Mouse (Mus musculus) G1E (cell line): ENCODE data around the gene Myh13. TPM values are rescaled to one million over a fixed set of nuclear protein-coding genes. Genes with fewer than 3 reads are reported as not detected.

Experiments
- ATAC-seq: 2 replicates; pipeline ENCODE4 v1.8.0; 2016; ENCODE audit warnings: mild to moderate bottlenecking; ENCODE audit not compliant: insufficient number of reproducible peaks, poor library complexity, low FRiP score, severe bottlenecking; ENCODE audit errors: extremely low read depth
- DNase-seq: peaks from one replicate; pipeline ENCODE4 v3.0.0; 2012; ENCODE audit warnings: low spot score
- H3K27me3 ChIP-seq: 2 replicates; pipeline ENCODE4 v1.6.1; 2012; ENCODE audit warnings: mild to moderate bottlenecking, low read length, inconsistent platforms; ENCODE audit not compliant: insufficient read depth
- H3K36me3 ChIP-seq: replicated peaks from 2 replicates; pipeline ENCODE3; 2012; ENCODE audit warnings: mild to moderate bottlenecking, inconsistent platforms
- H3K4me1 ChIP-seq: 2 replicates; pipeline ENCODE4 v1.6.1; 2012; ENCODE audit warnings: low read depth, low read length, inconsistent platforms, mixed read lengths; ENCODE audit not compliant: insufficient read depth
- H3K4me3 ChIP-seq: 2 replicates; pipeline ENCODE4 v1.5.1; 2012; ENCODE audit warnings: low read depth, mild to moderate bottlenecking, inconsistent platforms, low read length, moderate library complexity, mixed read lengths
- H3K9me3 ChIP-seq: replicated peaks from 2 replicates; pipeline ENCODE4 v1.6.1; 2012; ENCODE audit warnings: inconsistent platforms
- CTCF ChIP-seq: IDR thresholded peaks from 2 replicates; pipeline ENCODE4 v1.5.1; 2012; ENCODE audit warnings: low read depth, low read length, inconsistent platforms, mixed read lengths
- GATA1 ChIP-seq: IDR thresholded peaks from 2 replicates; pipeline ENCODE4 v1.6.1; 2012; ENCODE audit warnings: borderline replicate concordance, low read length, inconsistent platforms, mixed read lengths
- GATA2 ChIP-seq: IDR thresholded peaks from 2 replicates; pipeline ENCODE4 v1.6.1; 2012; ENCODE audit warnings: low read depth, low read length, inconsistent platforms, borderline replicate concordance
- POLR2AphosphoS5 ChIP-seq: IDR thresholded peaks from 2 replicates; pipeline ENCODE4 v1.6.1; 2012; ENCODE audit warnings: low read depth, low read length, inconsistent platforms; ENCODE audit not compliant: insufficient replicate concordance
- TAL1 ChIP-seq: conservative IDR thresholded peaks from 2 replicates; pipeline ENCODE4 v1.6.1; 2012; ENCODE audit warnings: low read depth, low read length, inconsistent platforms, mixed read lengths
- polyA plus RNA-seq: library from polyadenylated mRNA; stranded (reverse); fragments of >175 nt; gene quantifications from 2 replicates; pipeline ENCODE4 v1.2.3, GENCODE M21; 2012
- total RNA-seq, 2 experiments: library from RNA; stranded (forward) in 1 of 2; stranded (reverse) in 1 of 2; fragments of 200-1000 nt in 1 of 2; fragments of >200 nt in 1 of 2; fragmentation: Nextera tagmentation in 1 of 2; gene quantifications; 2 replicates each; pipeline ENCODE4 v1.2.3; 2014 to 2017

Gene Myh13
- total and polyA plus RNA-seq, 3 experiments: 0.05 TPM; not detected in 2

- DNase-seq: no peak
- no peaks in the 10 kb centered on the region for H3K4me1 ChIP-seq
- no peaks in the 10 kb centered on the region for H3K27me3 ChIP-seq
- H3K36me3 ChIP-seq: no peaks in the 10 kb centered on the region
- H3K4me3 ChIP-seq: peak overlapping the region; percentile 37; the same call in 1 of the 2 replicates
- ATAC-seq: no peak
- TF ChIP-seq GATA1 (no peak), POLR2AphosphoS5 (no peak), CTCF (no peak), GATA2 (no peak), TAL1 (no peak)
- H3K9me3 ChIP-seq: peaks cover 67% of the 10 kb centered on the region
Measured at GRCm38 (mm10) chr11:67364551-67364950, 43.1 kb downstream of the Myh13 start.

- Histone ChIP-seq H3K4me1 (no peaks in the 10 kb centered on the region), H3K9me3 (peaks cover 68% of the 10 kb centered on the region), H3K4me3 (peak overlapping the region; percentile 37; the same call in 1 of the 2 replicates), H3K36me3 (no peaks in the 10 kb centered on the region), H3K27me3 (no peaks in the 10 kb centered on the region)
- DNase-seq (no peak), ATAC-seq (no peak)
- TF ChIP-seq TAL1 (no peak), GATA1 (no peak), CTCF (no peak), GATA2 (no peak), POLR2AphosphoS5 (no peak)
Measured at GRCm38 (mm10) chr11:67364986-67365721, 43.7 kb downstream of the Myh13 start.

GRCm38 (mm10) chr11:67366936-67367335 is 45.5 kb downstream of the Myh13 start:
- no peak for TF ChIP-seq CTCF
- no peak for TF ChIP-seq POLR2AphosphoS5
- no peak for TF ChIP-seq GATA1
- no peak for TF ChIP-seq TAL1
- TF ChIP-seq GATA2: no peak
- no peaks in the 10 kb centered on the region for H3K4me1 ChIP-seq
- H3K36me3 ChIP-seq: no peaks in the 10 kb centered on the region
- no peaks in the 10 kb centered on the region for H3K27me3 ChIP-seq
- DNase-seq (no peak), ATAC-seq (no peak)
- H3K9me3 ChIP-seq: peaks cover 68% of the 10 kb centered on the region
- H3K4me3 ChIP-seq: no peak overlapping the region

- no peak for TF ChIP-seq GATA1
- no peak for TF ChIP-seq CTCF
- TF ChIP-seq POLR2AphosphoS5: no peak
- TF ChIP-seq GATA2: no peak
- TF ChIP-seq TAL1: no peak
- Histone ChIP-seq H3K9me3 (peaks cover 70% of the 10 kb centered on the region), H3K4me3 (no peak overlapping the region), H3K4me1 (no peaks in the 10 kb centered on the region), H3K27me3 (no peaks in the 10 kb centered on the region), H3K36me3 (no peaks in the 10 kb centered on the region)
- DNase-seq (no peak), ATAC-seq (no peak; the same call in 1 of the 2 replicates)
Measured at GRCm38 (mm10) chr11:67373333-67373732, 51.9 kb downstream of the Myh13 start.

- Histone ChIP-seq H3K27me3 (no peaks in the 10 kb centered on the region), H3K36me3 (no peaks in the 10 kb centered on the region), H3K9me3 (peaks cover 65% of the 10 kb centered on the region), H3K4me3 (no peak overlapping the region), H3K4me1 (no peaks in the 10 kb centered on the region)
- ATAC-seq (no peak), DNase-seq (no peak)
- TF ChIP-seq GATA2 (no peak), GATA1 (no peak), POLR2AphosphoS5 (no peak), TAL1 (no peak), CTCF (no peak)
Measured at GRCm38 (mm10) chr11:67376308-67376707, 54.9 kb downstream of the Myh13 start.

GRCm38 (mm10) chr11:67379703-67380510 is 58.4 kb downstream of the Myh13 start:
- no peak for DNase-seq
- H3K4me3 ChIP-seq: no peak overlapping the region
- peaks cover 64% of the 10 kb centered on the region for H3K9me3 ChIP-seq
- H3K27me3 ChIP-seq: no peaks in the 10 kb centered on the region
- no peak for ATAC-seq
- no peak for TF ChIP-seq CTCF
- TF ChIP-seq TAL1: no peak
- TF ChIP-seq GATA2: no peak
- no peak for TF ChIP-seq GATA1
- no peak for TF ChIP-seq POLR2AphosphoS5
- no peaks in the 10 kb centered on the region for H3K36me3 ChIP-seq
- no peaks in the 10 kb centered on the region for H3K4me1 ChIP-seq
